Mouse (Mus musculus) stomach, postnatal 0 days (tissue): ENCODE data around the gene Hist1h4b. TPM values are rescaled to one million over a fixed set of nuclear protein-coding genes. Genes with fewer than 3 reads are reported as not detected.
"Not testable (repeated sequence)": the region's sequence is repeated elsewhere in the genome, so short reads cannot be mapped to it uniquely, and the experiment has no call there.

Experiments
- ATAC-seq: fragments of 200-750 bp; cut with Nextera tagmentation; 2 replicates; pipeline ENCODE4 v1.8.0; 2017; ENCODE audit not compliant: low FRiP score, low TSS enrichment
- DNase-seq: peaks from one replicate; pipeline ENCODE4 v3.0.0-alpha.2; 2016; ENCODE audit warnings: low spot score
- H3K27ac ChIP-seq: fragments of 300-500 bp; sonication (generic); replicated peaks from 2 replicates; pipeline ENCODE4 v1.5.1; 2014; ENCODE audit warnings: mild to moderate bottlenecking, control low read depth
- H3K27me3 ChIP-seq: fragments of 300-500 bp; sonication (generic); 2 replicates; pipeline ENCODE4 v1.6.1; 2014; ENCODE audit warnings: low read length; ENCODE audit not compliant: control insufficient read depth, insufficient read depth
- H3K36me3 ChIP-seq: fragments of 300-500 bp; sonication (generic); 2 replicates; pipeline ENCODE4 v1.6.1; 2014; ENCODE audit warnings: low read length, mixed read lengths; ENCODE audit not compliant: control insufficient read depth, insufficient read depth
- H3K4me1 ChIP-seq: fragments of 300-500 bp; sonication (generic); replicated peaks from 2 replicates; pipeline ENCODE4 v1.6.1; 2014; ENCODE audit warnings: antibody characterized with exemption; ENCODE audit not compliant: control insufficient read depth, insufficient read depth
- H3K4me2 ChIP-seq: fragments of 300-500 bp; sonication (generic); replicated peaks from 2 replicates; pipeline ENCODE4 v1.6.1; 2014; ENCODE audit warnings: low read depth, mild to moderate bottlenecking, control low read depth, moderate library complexity
- H3K4me3 ChIP-seq: fragments of 300-500 bp; sonication (generic); 2 replicates; pipeline ENCODE4 v1.5.1; 2014; ENCODE audit warnings: low read depth, low read length, control low read depth
- H3K9ac ChIP-seq: fragments of 300-500 bp; sonication (generic); 2 replicates; pipeline ENCODE4 v1.6.1; 2014; ENCODE audit warnings: mild to moderate bottlenecking, low read length, control low read depth, mixed read lengths
- H3K9me3 ChIP-seq: fragments of 300-500 bp; sonication (generic); 2 replicates; pipeline ENCODE4 v1.6.1; 2016; ENCODE audit warnings: low read length; ENCODE audit not compliant: control insufficient read depth
- CTCF ChIP-seq: IDR thresholded peaks from 2 replicates; pipeline ENCODE4 v1.5.1; 2016; ENCODE audit warnings: antibody characterized with exemption, low read depth, mild to moderate bottlenecking, moderate library complexity
- EP300 ChIP-seq: optimal IDR thresholded peaks from 2 replicates; pipeline ENCODE3; 2016; ENCODE audit warnings: antibody characterized with exemption
- WGBS: fragments of 180-500 bp; shearing (Covaris S2); extraction: QIAGEN DNeasy Blood & Tissue Kit; methylation state at CpG from one replicate; pipeline ENCODE4 v1.1.7; 2014; 5-methylcytosine and 5-hydroxymethylcytosine counted together
- polyA plus RNA-seq: library from polyadenylated mRNA; unstranded; fragments of >200 nt; fragmentation: Nextera tagmentation; extraction: Ambion mirVana; gene quantifications from 2 replicates; pipeline ENCODE4 v1.2.1, GENCODE M21; 2015

The Hist1h4b gene
- polyA plus RNA-seq, 1 experiment from 2014 or later, result 2.0 TPM

GRCm38 (mm10) chr13:23759916-23760239 lies 3.1 kb downstream of the Hist1h4b start:
- H3K9ac ChIP-seq, result no peak overlapping the region
- no peak for TF ChIP-seq EP300
- no peak for TF ChIP-seq CTCF
- 71% methylated on average over 1 of the region's 1 CpGs for WGBS
- DNase-seq (no peak), ATAC-seq (no peak)
- H3K27me3 ChIP-seq, result no peaks in the 10 kb centered on the region
- no peak overlapping the region for H3K4me3 ChIP-seq
- H3K4me1 ChIP-seq, result peaks cover 3% of the 10 kb centered on the region; the same call in 1 of the 2 replicates
- H3K9me3 ChIP-seq, result no peaks in the 10 kb centered on the region
- H3K27ac ChIP-seq, result no peak overlapping the region
- H3K4me2 ChIP-seq, result no peak overlapping the region
- no peaks in the 10 kb centered on the region for H3K36me3 ChIP-seq

GRCm38 (mm10) chr13:23760240-23760971 lies 3.6 kb downstream of the Hist1h4b start:
- peak overlapping the region; percentile 90 for H3K4me2 ChIP-seq
- H3K9me3 ChIP-seq, result no peaks in the 10 kb centered on the region
- peak overlapping the region; percentile 45 for H3K9ac ChIP-seq
- H3K4me1 ChIP-seq, result peaks cover 3% of the 10 kb centered on the region; the same call in 1 of the 2 replicates
- H3K36me3 ChIP-seq, result no peaks in the 10 kb centered on the region
- peak overlapping the region; percentile 52 for H3K4me3 ChIP-seq
- peak; percentile 2; the same call in 1 of the 2 replicates for ATAC-seq
- WGBS, result 2% methylated on average over 18 of the region's 27 CpGs
- TF ChIP-seq EP300, result no peak
- TF ChIP-seq CTCF, result peak; percentile 42
- H3K27ac ChIP-seq, result peak overlapping the region; percentile 88
- H3K27me3 ChIP-seq, result no peaks in the 10 kb centered on the region
- peak; percentile 35 for DNase-seq

GRCm38 (mm10) chr13:23760972-23761864 lies 4.4 kb downstream of the Hist1h4b start, which contains the start of gene Hist1h4a:
Hist1h4a (minus strand) TSS chr13:23761230.
- Histone ChIP-seq H3K9me3 (no peaks in the 10 kb centered on the region), H3K27ac (peak within 1 kb of the TSS; percentile 88), H3K4me3 (peak within 1 kb of the TSS; percentile 52), H3K36me3 (no peaks in the 10 kb centered on the region), H3K27me3 (no peaks in the 10 kb centered on the region), H3K4me2 (peak within 1 kb of the TSS; percentile 90), H3K4me1 (peaks cover 3% of the 10 kb centered on the region; the same call in 1 of the 2 replicates), H3K9ac (peak within 1 kb of the TSS; percentile 58)
- ATAC-seq (peak; percentile 84), DNase-seq (peak; percentile 99)
- TF ChIP-seq EP300 (peak; percentile 47), CTCF (no peak)
- WGBS, result under 1% methylated on average over 61 of the region's 72 CpGs

- H3K27me3 ChIP-seq, H3K4me1 ChIP-seq, H3K9me3 ChIP-seq, H3K36me3 ChIP-seq: not testable (repeated sequence)
- Histone ChIP-seq H3K4me2 (peak within 1 kb of the TSS; percentile 90), H3K9ac (peak within 1 kb of the TSS; percentile 58), H3K27ac (peak within 1 kb of the TSS; percentile 88), H3K4me3 (peak within 1 kb of the TSS; percentile 52)
- ATAC-seq (peak; percentile 59), DNase-seq (peak; percentile 47)
- under 1% methylated on average over 29 of the region's 52 CpGs for WGBS
- TF ChIP-seq EP300, result peak; percentile 46
These were observed 5.3 kb downstream of the Hist1h4b start, which contains the start of gene Hist1h3a for GRCm38 (mm10) chr13:23761871-23762821. Hist1h3a (minus strand) TSS chr13:23762386.

GRCm38 (mm10) chr13:23763242-23763585 lies 6.4 kb downstream of the Hist1h4b start:
- H3K36me3 ChIP-seq, result no peaks in the 10 kb centered on the region
- H3K9ac ChIP-seq, result peak overlapping the region; percentile 47
- peak overlapping the region; percentile 88 for H3K27ac ChIP-seq
- DNase-seq (peak; percentile 92), ATAC-seq (no peak)
- no peak for TF ChIP-seq CTCF
- TF ChIP-seq EP300, result no peak
- H3K4me3 ChIP-seq, result peak overlapping the region; percentile 52
- H3K27me3 ChIP-seq, result no peaks in the 10 kb centered on the region
- H3K4me2 ChIP-seq, result peak overlapping the region; percentile 90
- H3K9me3 ChIP-seq, result no peaks in the 10 kb centered on the region
- H3K4me1 ChIP-seq, result peaks cover 3% of the 10 kb centered on the region; the same call in 1 of the 2 replicates
- WGBS, result 0% methylated on average over 10 of the region's 10 CpGs
